Mouse (Mus musculus): ENCODE measurements around the gene Scamp5.

- TF ChIP-seq POLR2A (IDR thresholded peaks at IDR 0.05; ENCODE audit: extremely low read depth, insufficient read depth, low read length) (no peak), CTCF (IDR thresholded peaks at IDR 0.05; ENCODE audit: low read depth, low read length) (no peak)
These were observed 35.9 kb upstream of the Scamp5 start, which contains the start of gene Rpp25 for GRCm38 (mm10) chr9:57503622-57504380.
